Mouse (Mus musculus) small intestine, adult 2 months (tissue): Measurements from ENCODE around the gene Styk1. TPM values are rescaled to one million over a fixed set of nuclear protein-coding genes. Genes with fewer than 3 reads are reported as not detected.

Experiments
- H3K27ac ChIP-seq: fragments of 200-500 bp; 2 replicates; pipeline ENCODE4 v1.5.1; 2012; ENCODE audit warnings: low read depth, low read length, control low read depth, inconsistent platforms; ENCODE audit not compliant: insufficient read depth
- H3K27me3 ChIP-seq: fragments of 200-500 bp; 2 replicates; pipeline ENCODE4 v1.6.1; 2012; ENCODE audit warnings: mild to moderate bottlenecking, moderate library complexity, low read length, inconsistent platforms; ENCODE audit not compliant: control insufficient read depth, insufficient read depth
- H3K36me3 ChIP-seq: fragments of 200-500 bp; 2 replicates; pipeline ENCODE4 v1.6.1; 2012; ENCODE audit warnings: mild to moderate bottlenecking, low read length, control low read depth, inconsistent platforms; ENCODE audit not compliant: control insufficient read depth, insufficient read depth
- H3K4me1 ChIP-seq: fragments of 200-500 bp; 2 replicates; pipeline ENCODE4 v1.6.1; 2012; ENCODE audit warnings: low read length, inconsistent platforms, mixed read lengths; ENCODE audit not compliant: control insufficient read depth, insufficient read depth, insufficient read length
- H3K4me3 ChIP-seq: fragments of 200-500 bp; 2 replicates; pipeline ENCODE4 v1.5.1; 2012; ENCODE audit warnings: low read depth, mild to moderate bottlenecking, control low read depth, inconsistent platforms, low read length, moderate library complexity
- CTCF ChIP-seq: fragments of 200-500 bp; IDR thresholded peaks from 2 replicates; pipeline ENCODE4 v1.5.1; 2012; ENCODE audit warnings: low read depth, mild to moderate bottlenecking, control low read depth, inconsistent platforms, low read length, moderate library complexity, mixed read lengths; ENCODE audit not compliant: insufficient replicate concordance, insufficient read length; ENCODE audit errors: extremely low read depth
- POLR2A ChIP-seq: fragments of 200-500 bp; IDR thresholded peaks from 2 replicates; pipeline ENCODE4 v1.6.1; 2012; ENCODE audit warnings: low read depth, mild to moderate bottlenecking, control low read depth, inconsistent platforms, low read length, moderate library complexity
- WGBS: fragments of 180-500 bp; shearing (Covaris S2); methylation state at CpG from one replicate; pipeline ENCODE4 v1.1.7; 2018; 5-methylcytosine and 5-hydroxymethylcytosine counted together
- polyA plus RNA-seq: library from polyadenylated mRNA; depleted of rRNA; stranded (reverse); fragments of >200 nt; gene quantifications from 2 replicates; pipeline ENCODE4 v1.2.3, GENCODE M21; 2012; rRNA removed

Gene Styk1
- 10.4 and 33.0 TPM in 2 replicates for polyA plus RNA-seq

DNA sequence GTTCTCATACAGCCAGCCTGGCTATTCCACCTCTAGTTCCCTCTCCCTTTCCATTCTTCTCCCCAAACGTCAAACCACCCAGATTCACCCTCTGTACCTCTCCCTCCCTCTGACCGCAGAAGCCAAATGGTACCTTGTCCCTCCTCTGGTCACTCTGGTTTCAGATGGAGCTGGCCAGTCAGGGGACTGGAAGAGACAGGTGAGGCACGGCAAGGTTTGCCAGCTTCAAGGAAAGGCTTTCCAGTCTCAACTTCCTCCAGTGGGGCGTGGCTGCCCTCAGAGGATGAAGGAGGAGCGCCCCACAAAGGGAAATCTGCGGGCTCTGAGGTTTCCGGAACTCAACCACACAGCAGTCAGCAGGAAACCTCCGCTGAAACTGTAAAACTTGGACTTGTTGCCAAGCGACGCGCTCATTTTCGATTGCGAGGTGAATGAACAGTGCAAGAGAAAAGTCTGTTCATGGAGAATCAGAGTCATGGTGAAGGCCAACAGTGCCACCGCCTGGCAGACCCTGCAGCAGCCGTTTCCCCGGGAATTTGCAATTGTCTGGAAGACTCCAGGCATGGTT lies at the start of gene Styk1:
Styk1 (minus strand) TSS at position 246 of the 568 bp plus-strand sequence.
- H3K27ac ChIP-seq, result peak within 1 kb of the TSS; percentile 95
- peaks cover 3% of the 10 kb centered on the region; the same call in 1 of the 2 replicates for H3K4me1 ChIP-seq
- TF ChIP-seq CTCF (peak; percentile 96), POLR2A (peak; percentile 84)
- under 1% methylated on average over 16 of the region's 16 CpGs for whole genome bisulfite sequencing
- no peaks in the 10 kb centered on the region for H3K36me3 ChIP-seq
- peak within 1 kb of the TSS; percentile 73 for H3K4me3 ChIP-seq
- no peaks in the 10 kb centered on the region; the same call in 1 of the 2 replicates for H3K27me3 ChIP-seq

DNA sequence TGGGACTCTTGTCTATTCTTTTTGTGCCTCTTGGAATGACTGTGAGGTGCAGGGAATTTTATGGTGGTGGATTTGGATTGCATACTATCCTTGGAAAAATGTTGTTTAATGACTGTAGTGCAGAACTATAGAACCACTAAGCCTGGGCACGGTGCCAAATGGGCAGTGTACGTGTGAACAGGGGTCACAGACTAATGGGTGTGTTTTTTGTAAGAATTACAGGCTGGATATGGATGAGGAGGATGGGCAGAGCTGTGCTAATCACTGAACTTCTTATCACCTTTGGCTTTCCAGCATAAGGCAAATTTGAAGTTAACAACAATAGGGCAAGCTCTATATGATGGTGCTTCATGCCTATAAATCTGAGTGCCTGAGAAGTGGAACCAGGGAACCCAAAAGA lies 49.6 kb upstream of the Styk1 start:
- Histone ChIP-seq H3K36me3 (no peaks in the 10 kb centered on the region), H3K4me3 (no peak overlapping the region), H3K27ac (no peak overlapping the region), H3K4me1 (peaks cover 2% of the 10 kb centered on the region; the same call in 1 of the 2 replicates), H3K27me3 (no peaks in the 10 kb centered on the region)
- 21% methylated on average over 2 of the region's 2 CpGs for WGBS
- TF ChIP-seq POLR2A (no peak), CTCF (no peak)

- TF ChIP-seq CTCF, result no peak
- no peak for TF ChIP-seq POLR2A
These were observed 49.2 kb upstream of the Styk1 start for GRCm38 (mm10) chr6:131402606-131403005.

DNA sequence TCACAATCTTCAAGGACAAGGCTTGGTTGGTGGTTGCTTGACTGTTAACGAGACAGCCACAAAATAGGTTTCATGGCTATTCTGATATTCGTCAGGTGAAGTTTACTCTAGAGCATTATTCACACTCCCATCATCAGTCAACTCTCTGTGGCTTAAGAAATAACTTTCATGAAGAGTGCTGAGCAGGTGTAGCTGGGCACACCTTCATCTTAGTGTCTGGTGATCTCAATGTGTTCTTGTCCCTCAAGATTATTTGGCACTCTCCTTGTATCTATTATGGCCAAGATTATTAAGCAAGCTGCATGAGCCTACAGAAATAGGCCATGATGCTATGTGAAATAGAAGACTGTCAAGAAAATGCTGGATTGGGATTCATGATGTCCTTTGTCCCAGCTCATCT lies 47.9 kb upstream of the Styk1 start:
- H3K27me3 ChIP-seq, result no peaks in the 10 kb centered on the region
- no peak overlapping the region for H3K4me3 ChIP-seq
- H3K27ac ChIP-seq, result no peak overlapping the region
- peaks cover 2% of the 10 kb centered on the region; the same call in 1 of the 2 replicates for H3K4me1 ChIP-seq
- no peaks in the 10 kb centered on the region for H3K36me3 ChIP-seq
- no peak for TF ChIP-seq POLR2A
- WGBS, result 92% methylated on average over 2 of the region's 2 CpGs

More at GRCm38 (mm10) chr6:131402606-131403005, 49.2 kb upstream of the Styk1 start:
- H3K36me3 ChIP-seq, result no peaks in the 10 kb centered on the region
- no peak overlapping the region for H3K4me3 ChIP-seq
- H3K4me1 ChIP-seq, result peaks cover 2% of the 10 kb centered on the region; the same call in 1 of the 2 replicates
- H3K27ac ChIP-seq, result no peak overlapping the region
- H3K27me3 ChIP-seq, result no peaks in the 10 kb centered on the region

GRCm38 (mm10) chr6:131396650-131397049 lies 43.3 kb upstream of the Styk1 start:
- Histone ChIP-seq H3K27ac (no peak overlapping the region), H3K36me3 (no peaks in the 10 kb centered on the region), H3K4me3 (no peak overlapping the region), H3K27me3 (no peaks in the 10 kb centered on the region), H3K4me1 (no peaks in the 10 kb centered on the region; the same call in 1 of the 2 replicates)
- no peak for TF ChIP-seq CTCF
- TF ChIP-seq POLR2A, result no peak
- WGBS, result 15% methylated on average over 1 of the region's 1 CpGs

GRCm38 (mm10) chr6:131393873-131394660 lies 40.7 kb upstream of the Styk1 start:
- WGBS, result 75% methylated on average over 4 of the region's 4 CpGs
- Histone ChIP-seq H3K36me3 (no peaks in the 10 kb centered on the region), H3K27me3 (no peaks in the 10 kb centered on the region), H3K4me1 (no peaks in the 10 kb centered on the region; the same call in 1 of the 2 replicates), H3K4me3 (no peak overlapping the region), H3K27ac (no peak overlapping the region)
- TF ChIP-seq POLR2A, result no peak
- TF ChIP-seq CTCF, result no peak
